Mouse (Mus musculus) embryonic facial prominence, embryonic 10.5 days (tissue): ENCODE results near the gene Gprc6a. TPM values are rescaled to one million over a fixed set of nuclear protein-coding genes. Genes with fewer than 3 reads are reported as not detected.

Experiments used
- DNase-seq: peaks from one replicate; pipeline ENCODE4 v3.0.0-alpha.2; 2017; ENCODE audit warnings: low spot score
- H3K27ac ChIP-seq: fragments of 300-500 bp; sonication (generic); replicated peaks from 2 replicates; pipeline ENCODE4 v1.5.1; 2016; ENCODE audit warnings: mild to moderate bottlenecking
- H3K27me3 ChIP-seq: fragments of 300-500 bp; sonication (generic); replicated peaks from 2 replicates; pipeline ENCODE4 v1.6.1; 2016; ENCODE audit warnings: low read depth, mild to moderate bottlenecking; ENCODE audit not compliant: poor library complexity, severe bottlenecking
- H3K36me3 ChIP-seq: fragments of 300-500 bp; sonication (generic); replicated peaks from 2 replicates; pipeline ENCODE4 v1.6.1; 2016; ENCODE audit warnings: mild to moderate bottlenecking, moderate library complexity
- H3K4me1 ChIP-seq: fragments of 300-500 bp; sonication (generic); 2 replicates; pipeline ENCODE4 v1.6.1; 2016
- H3K4me3 ChIP-seq: fragments of 300-500 bp; sonication (generic); 2 replicates; pipeline ENCODE4 v1.5.1; 2016; ENCODE audit warnings: mild to moderate bottlenecking, moderate library complexity
- H3K9me3 ChIP-seq: fragments of 300-500 bp; sonication (generic); 2 replicates; pipeline ENCODE4 v1.6.1; 2016; ENCODE audit warnings: mild to moderate bottlenecking
- whole genome bisulfite sequencing: fragments of 180-500 bp; shearing (Covaris S2); methylation state at CpG from one replicate; pipeline ENCODE4 v1.1.7; 2016; 5-methylcytosine and 5-hydroxymethylcytosine counted together
- polyA plus RNA-seq: library from polyadenylated mRNA; unstranded; fragments of >200 nt; fragmentation: Nextera tagmentation; extraction: Ambion mirVana; gene quantifications from 2 replicates; pipeline ENCODE4 v1.2.1, GENCODE M21; 2016

Gene Gprc6a
- 0.10 and 0.13 TPM in 2 replicates for polyA plus RNA-seq

DNA sequence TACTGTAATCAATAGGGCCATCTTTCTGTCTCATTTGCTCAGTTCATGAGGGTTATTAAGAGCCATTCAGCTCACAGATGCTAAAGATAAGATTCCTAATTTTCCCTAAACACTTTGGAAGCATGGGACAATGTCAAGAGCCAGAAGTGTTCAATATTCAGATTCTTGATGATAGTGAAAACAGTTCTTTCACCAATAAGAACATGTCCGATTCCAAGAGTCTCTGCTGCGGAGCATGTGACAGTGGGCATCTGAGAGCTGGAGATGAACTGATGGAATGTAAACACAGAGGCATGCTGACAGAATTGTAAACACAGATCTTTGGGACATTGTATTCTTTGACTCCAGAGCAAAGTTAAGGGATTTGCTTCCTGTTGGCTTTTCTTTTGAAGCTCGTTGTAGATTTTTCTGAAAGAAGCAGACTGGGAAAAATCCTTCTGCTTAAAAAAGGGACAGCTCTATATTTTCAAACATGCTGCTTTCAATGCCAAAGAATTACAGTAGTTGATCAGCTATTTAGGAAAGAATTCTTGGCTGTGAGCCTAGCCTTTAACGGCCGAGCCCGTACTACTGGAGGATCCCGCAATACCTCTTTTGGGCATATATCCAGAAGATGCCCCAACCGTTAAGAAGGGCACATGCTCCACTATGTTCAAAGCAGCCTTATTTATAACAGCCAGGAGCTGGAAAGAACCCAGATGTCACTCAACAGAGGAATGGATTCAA is at the start of gene Gprc6a:
Gene Gprc6a (minus strand): TSS at position 51 of the 726 bp plus-strand sequence.
- H3K27ac ChIP-seq, result no peak within 1 kb of the TSS
- H3K27me3 ChIP-seq, result no peaks in the 10 kb centered on the region
- no peaks in the 10 kb centered on the region for H3K9me3 ChIP-seq
- H3K36me3 ChIP-seq, result no peaks in the 10 kb centered on the region
- 84% methylated on average over 8 of the region's 8 CpGs for WGBS
- DNase-seq, result no peak
- no peaks in the 10 kb centered on the region for H3K4me1 ChIP-seq
- H3K4me3 ChIP-seq, result no peak within 1 kb of the TSS

DNA sequence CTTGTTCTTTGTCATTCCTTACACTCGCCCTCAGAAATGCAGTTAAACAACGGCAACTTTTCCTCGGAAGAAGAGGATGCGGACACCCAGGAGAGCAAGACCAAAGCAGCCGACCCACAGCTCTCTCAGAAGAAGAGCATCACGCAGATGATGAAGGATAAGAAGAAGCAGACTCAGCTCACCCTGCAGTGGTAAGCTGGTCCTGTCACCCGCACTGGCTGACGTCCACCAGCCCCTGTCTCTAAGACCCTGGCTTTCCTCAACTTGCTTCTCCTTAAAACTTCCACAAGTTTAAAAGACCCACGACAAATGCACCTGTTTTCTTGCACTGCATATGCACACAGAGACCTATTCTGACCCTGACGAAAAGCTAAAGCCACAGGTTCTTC is 47.0 kb upstream of the Gprc6a start:
- peaks cover 48% of the 10 kb centered on the region for H3K27me3 ChIP-seq
- H3K27ac ChIP-seq, result no peak overlapping the region
- H3K9me3 ChIP-seq, result no peaks in the 10 kb centered on the region
- WGBS, result 4% methylated on average over 10 of the region's 10 CpGs
- H3K4me1 ChIP-seq, result peaks cover 10% of the 10 kb centered on the region
- DNase-seq, result peak; percentile 28
- peak overlapping the region; percentile 62 for H3K4me3 ChIP-seq
- H3K36me3 ChIP-seq, result no peaks in the 10 kb centered on the region

DNA sequence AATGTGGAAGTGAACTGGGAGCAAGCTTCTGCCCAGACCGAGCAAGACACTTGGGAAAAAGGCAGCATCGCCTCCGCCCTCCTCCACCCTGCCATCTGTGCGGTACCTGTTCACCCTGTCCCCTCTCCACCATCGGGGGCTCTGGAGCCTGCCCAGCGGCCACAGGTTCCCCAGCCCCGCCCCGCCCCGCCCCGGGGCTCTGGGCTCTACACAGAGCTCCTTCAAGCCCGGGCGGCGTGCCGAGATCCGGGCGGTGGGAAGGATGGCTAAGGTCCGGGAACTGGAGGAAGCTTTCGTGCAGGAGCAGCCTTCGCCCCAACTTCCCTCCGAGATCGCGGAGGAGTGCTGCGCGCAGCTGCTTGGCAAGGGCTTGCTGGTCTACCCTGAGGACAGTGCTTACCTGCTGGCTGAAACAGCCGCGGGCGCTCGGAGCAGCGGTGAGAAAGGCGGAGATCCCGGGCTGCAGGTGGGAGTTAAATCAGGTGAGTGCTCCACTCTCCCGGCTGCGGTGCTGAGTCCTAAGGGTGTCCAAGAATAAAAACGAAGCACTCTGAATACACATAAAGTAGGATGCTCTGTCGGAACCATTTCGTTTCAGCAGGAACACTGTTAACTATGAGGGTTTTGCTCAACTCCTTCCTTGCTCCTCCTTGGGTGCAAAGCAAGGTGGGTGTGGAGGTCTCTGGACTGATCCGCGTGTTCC is 46.4 kb upstream of the Gprc6a start, which contains the start of gene Rfx6:
Gene Rfx6 (plus strand): TSS at position 209 of the 703 bp plus-strand sequence.
- Histone ChIP-seq H3K36me3 (no peaks in the 10 kb centered on the region), H3K4me3 (peak within 1 kb of the TSS; percentile 62), H3K27ac (no peak within 1 kb of the TSS), H3K27me3 (peaks cover 48% of the 10 kb centered on the region), H3K4me1 (peaks cover 10% of the 10 kb centered on the region), H3K9me3 (no peaks in the 10 kb centered on the region)
- WGBS, result under 1% methylated on average over 38 of the region's 38 CpGs
- DNase-seq, result peak; percentile 61

DNA sequence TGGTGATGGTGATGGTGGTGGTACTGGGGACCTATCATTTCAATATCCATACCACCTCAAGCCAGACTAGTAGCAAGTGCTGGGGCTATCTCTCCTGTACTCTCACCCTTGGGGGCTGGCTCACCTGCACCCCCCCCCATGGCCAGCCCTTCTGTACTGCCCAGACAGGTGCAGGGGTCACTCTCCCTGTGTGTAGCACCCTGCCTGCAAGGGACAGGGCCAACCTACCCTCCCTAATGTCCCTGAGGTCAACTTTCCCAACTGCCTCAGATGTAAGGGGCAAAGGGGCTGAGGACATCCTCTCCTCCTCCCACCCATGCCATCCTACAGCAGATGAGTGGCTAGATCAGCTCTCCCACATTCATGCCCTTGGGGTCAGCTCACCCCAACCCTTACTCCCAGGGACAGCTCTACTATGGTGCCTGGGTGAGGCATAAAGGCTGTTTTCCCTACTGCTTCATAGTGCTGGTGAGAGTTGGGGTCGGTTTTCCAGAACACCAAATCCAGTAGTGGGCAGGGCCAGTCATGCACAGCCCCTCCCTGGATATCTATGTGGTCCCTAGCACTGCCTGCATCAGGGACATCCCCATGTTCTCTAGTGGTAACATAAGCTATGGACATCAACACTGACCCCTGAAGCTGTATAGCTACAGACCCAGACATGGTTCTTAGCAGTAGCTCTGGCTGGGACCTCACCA is 41.0 kb upstream of the Gprc6a start:
- WGBS, result 52% methylated on average over 1 of the region's 1 CpGs
- no peak overlapping the region for H3K4me3 ChIP-seq
- no peaks in the 10 kb centered on the region for H3K36me3 ChIP-seq
- no peaks in the 10 kb centered on the region for H3K9me3 ChIP-seq
- DNase-seq, result no peak
- no peaks in the 10 kb centered on the region for H3K4me1 ChIP-seq
- no peak overlapping the region for H3K27ac ChIP-seq
- H3K27me3 ChIP-seq, result peaks cover 21% of the 10 kb centered on the region

DNA sequence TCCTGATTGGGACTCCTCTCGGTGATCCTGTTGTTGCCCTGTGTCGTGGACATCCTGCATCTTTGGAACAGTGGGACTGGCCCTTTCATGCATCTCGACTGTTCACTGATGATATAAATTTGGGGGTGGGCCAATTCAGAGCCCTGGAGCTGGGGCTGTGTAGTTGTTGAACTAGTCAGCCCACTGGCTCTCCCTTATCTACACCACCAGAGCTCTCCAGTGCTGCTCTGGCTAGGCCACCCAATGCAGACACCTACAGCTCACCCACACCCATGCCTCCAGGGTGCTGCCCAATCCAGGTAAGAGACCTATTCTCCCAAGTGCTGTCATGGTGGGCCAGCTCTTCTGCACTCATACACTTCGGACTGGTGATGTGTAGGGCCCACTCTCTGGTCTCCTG is 40.3 kb upstream of the Gprc6a start:
- Histone ChIP-seq H3K9me3 (no peaks in the 10 kb centered on the region), H3K4me1 (no peaks in the 10 kb centered on the region), H3K36me3 (no peaks in the 10 kb centered on the region), H3K27me3 (peaks cover 15% of the 10 kb centered on the region), H3K27ac (no peak overlapping the region), H3K4me3 (no peak overlapping the region)
- WGBS, result 83% methylated on average over 4 of the region's 4 CpGs
- DNase-seq, result no peak

DNA sequence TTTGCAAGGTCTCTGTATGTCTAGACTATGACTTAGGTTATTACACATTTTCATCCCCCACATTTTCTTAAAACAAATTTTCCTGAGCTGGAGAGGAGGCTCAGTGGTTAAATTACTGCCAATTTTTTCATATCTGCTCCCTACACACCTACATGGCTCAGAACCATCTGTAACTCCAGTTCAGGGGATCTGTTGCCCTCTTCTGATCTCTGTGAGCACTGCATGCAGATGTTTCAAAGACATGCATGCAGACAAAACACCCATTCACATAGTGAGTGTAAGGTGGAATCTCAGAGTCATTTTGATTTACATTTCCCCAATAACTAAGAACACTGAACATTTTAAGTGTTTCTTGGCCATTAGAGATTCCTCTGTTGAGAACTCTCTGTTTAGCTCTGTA is 38.1 kb upstream of the Gprc6a start:
- no peaks in the 10 kb centered on the region for H3K27me3 ChIP-seq
- no peak overlapping the region for H3K4me3 ChIP-seq
- no peak overlapping the region for H3K27ac ChIP-seq
- no peaks in the 10 kb centered on the region for H3K9me3 ChIP-seq
- H3K4me1 ChIP-seq, result no peaks in the 10 kb centered on the region
- DNase-seq, result no peak
- no peaks in the 10 kb centered on the region for H3K36me3 ChIP-seq

DNA sequence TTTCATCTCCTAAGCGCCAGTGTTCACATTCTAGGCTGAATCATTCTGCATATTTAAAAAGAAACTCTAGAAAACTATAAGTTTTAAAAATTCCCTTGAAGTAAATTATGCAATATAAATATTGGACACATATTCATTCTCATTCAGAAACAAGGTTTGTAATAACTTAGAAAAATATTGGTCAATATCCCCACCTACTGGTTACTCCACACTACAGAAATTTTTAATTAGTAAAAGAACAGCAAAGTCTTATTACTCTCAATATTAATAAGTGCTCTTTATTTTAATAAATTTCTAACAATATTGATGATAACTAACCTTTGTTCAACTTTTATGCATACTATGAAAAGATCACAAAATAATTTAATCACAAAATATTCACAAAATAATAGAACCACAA is 26.1 kb upstream of the Gprc6a start:
- Histone ChIP-seq H3K27me3 (no peaks in the 10 kb centered on the region), H3K4me3 (no peak overlapping the region), H3K36me3 (no peaks in the 10 kb centered on the region), H3K4me1 (no peaks in the 10 kb centered on the region), H3K27ac (no peak overlapping the region), H3K9me3 (no peaks in the 10 kb centered on the region)
- DNase-seq, result no peak
- WGBS, result 74% methylated on average over 1 of the region's 1 CpGs

DNA sequence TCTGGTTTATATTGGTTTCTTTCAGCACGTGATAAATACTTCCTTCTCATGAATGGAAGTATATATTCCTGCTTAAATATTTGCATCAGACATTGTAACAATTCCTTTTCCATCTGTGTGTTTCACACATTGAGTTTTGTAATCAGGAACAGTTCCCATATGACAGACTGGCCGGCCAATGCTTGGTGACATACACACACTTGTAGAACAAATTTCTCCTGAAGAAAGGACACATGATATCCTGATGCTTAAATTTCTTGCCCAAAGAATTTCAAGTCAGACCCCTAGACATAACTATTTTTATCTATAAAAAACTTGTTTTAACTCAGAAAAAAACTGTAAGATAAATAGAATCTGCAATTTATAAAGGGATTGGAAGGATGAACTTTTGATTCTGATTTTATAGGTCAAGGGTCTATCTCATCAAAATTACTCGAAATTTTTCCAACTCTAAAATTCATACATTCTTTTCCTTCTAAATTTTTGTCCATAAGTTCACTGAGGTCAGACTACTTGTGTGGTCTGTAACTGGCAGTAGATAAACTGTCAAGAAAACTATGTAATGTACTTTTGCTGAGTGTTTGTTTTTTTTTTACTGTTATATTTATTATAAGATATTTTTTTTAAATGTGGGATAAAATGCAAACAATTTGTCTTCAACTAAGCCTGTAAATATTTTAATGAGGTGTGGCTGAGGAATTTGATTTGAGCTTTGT is 18.4 kb upstream of the Gprc6a start:
- no peak for DNase-seq
- no peak overlapping the region for H3K4me3 ChIP-seq
- H3K9me3 ChIP-seq, result no peaks in the 10 kb centered on the region
- H3K4me1 ChIP-seq, result no peaks in the 10 kb centered on the region
- WGBS, result 74% methylated on average over 3 of the region's 3 CpGs
- H3K27me3 ChIP-seq, result no peaks in the 10 kb centered on the region
- H3K27ac ChIP-seq, result no peak overlapping the region
- H3K36me3 ChIP-seq, result no peaks in the 10 kb centered on the region

DNA sequence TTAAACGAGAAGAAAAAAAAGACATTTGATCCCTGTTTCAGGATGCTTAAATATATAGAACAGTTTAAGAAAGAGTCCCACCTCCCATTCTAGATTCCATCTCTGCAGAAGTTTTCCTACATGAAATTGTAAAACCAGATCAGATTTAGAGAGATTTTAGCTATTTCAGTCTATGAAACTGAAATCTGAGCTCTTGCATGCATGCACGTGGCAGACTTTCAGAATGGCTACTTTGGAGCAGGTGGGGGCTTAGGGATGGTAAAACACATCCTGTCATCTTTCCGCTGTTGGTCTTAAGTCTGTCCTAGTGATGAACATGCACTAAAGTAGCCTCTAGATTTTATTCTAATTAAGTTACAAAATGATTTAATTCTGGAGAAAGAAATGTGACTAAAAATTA is 10.1 kb downstream of the Gprc6a start:
- WGBS, result 86% methylated on average over 3 of the region's 3 CpGs
- no peaks in the 10 kb centered on the region for H3K4me1 ChIP-seq
- no peak overlapping the region for H3K4me3 ChIP-seq
- no peak for DNase-seq
- H3K27ac ChIP-seq, result no peak overlapping the region
- H3K9me3 ChIP-seq, result no peaks in the 10 kb centered on the region
- H3K27me3 ChIP-seq, result no peaks in the 10 kb centered on the region
- H3K36me3 ChIP-seq, result no peaks in the 10 kb centered on the region

DNA sequence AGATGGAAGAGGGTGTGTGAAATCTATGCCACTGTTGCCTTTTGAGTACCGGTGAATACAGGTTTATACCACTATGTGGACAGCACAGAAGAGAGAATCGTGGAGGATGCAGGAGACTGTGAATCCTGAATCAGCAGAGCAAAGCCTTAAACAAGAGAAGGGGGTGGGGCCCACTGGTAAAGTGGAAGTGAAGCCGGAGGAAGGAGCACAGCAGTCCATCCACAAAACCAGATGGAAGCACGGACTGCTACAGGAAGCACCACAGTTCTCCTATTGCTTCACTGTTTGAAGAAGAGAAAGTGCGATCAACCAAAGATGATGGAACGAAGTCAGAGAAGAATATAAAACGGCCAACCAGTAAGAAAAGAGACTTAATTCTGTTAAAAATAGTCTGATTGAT is 11.1 kb downstream of the Gprc6a start:
- Histone ChIP-seq H3K27me3 (no peaks in the 10 kb centered on the region), H3K4me3 (no peak overlapping the region), H3K4me1 (no peaks in the 10 kb centered on the region), H3K36me3 (no peaks in the 10 kb centered on the region), H3K9me3 (no peaks in the 10 kb centered on the region), H3K27ac (no peak overlapping the region)
- DNase-seq, result no peak
- WGBS, result 68% methylated on average over 7 of the region's 7 CpGs

DNA sequence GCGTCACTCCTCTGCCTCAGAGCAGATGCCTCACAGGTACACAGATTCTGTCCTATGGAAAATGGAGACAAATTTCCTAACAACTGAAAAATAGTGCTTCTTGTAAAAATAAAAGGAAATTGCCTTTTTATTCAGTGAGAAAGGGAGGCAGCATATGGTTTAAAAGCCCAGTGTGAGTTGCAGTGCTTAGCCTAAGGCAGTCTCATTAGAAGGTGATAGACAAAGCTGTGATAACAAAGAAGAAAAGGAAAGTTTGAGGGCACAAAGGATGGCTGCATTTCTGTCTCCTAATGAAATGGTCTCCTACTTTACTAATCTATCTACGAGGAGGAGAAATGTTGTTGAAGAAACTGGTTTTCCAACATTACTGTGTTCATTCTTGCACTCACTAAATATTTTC is 12.7 kb downstream of the Gprc6a start:
- Histone ChIP-seq H3K27me3 (no peaks in the 10 kb centered on the region), H3K4me1 (no peaks in the 10 kb centered on the region), H3K27ac (no peak overlapping the region), H3K4me3 (no peak overlapping the region), H3K9me3 (no peaks in the 10 kb centered on the region), H3K36me3 (no peaks in the 10 kb centered on the region)
- no peak for DNase-seq
- 69% methylated on average over 2 of the region's 2 CpGs for WGBS

DNA sequence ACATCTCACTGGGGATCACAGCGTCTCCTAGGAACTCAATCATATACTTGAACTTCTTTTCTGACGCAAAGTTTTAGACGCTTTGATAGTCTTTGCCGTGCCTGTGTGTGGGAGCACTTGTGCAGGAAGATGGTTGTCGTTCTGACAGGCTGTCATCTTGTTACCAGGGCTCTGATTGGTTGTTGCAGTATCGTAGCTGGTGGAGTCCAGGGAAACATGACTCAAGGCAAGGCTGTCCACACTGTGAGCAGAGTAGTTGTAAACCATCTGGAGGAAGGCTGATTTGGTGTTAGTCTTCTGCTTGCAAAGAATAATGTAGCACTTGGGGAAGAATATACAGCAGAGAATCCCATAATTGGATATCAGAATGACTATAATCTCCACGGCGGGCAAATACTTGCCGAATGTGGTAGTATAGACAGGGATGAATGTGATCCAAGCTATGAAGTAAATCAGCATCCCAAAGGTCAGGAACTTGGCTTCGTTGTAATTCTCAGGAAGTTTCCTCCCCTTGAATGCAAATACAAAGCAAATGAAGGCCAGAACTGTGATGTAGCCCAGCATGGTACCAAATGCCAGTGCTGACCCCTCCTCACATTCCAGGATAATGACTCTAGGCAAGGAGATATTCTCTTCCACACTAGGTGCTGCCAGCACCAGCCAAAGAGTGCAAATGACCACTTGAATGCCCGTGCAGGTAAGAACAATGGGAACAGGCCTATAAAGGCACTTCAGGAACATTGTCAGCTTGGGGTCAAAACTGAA is 16.3 kb downstream of the Gprc6a start:
- H3K27me3 ChIP-seq, result no peaks in the 10 kb centered on the region
- no peak overlapping the region for H3K4me3 ChIP-seq
- H3K9me3 ChIP-seq, result no peaks in the 10 kb centered on the region
- H3K4me1 ChIP-seq, result no peaks in the 10 kb centered on the region
- no peaks in the 10 kb centered on the region for H3K36me3 ChIP-seq
- no peak overlapping the region for H3K27ac ChIP-seq
- DNase-seq, result no peak
- WGBS, result 79% methylated on average over 11 of the region's 11 CpGs
